Mouse (Mus musculus): ENCODE results near the gene Styk1. TPM values are rescaled to one million over a fixed set of nuclear protein-coding genes. Genes with fewer than 3 reads are reported as not detected.
A peak's percentile ranks its signal among the peaks of the same experiment; 100 is the strongest.
"Not testable (repeated sequence)": the region's sequence is repeated elsewhere in the genome, so short reads cannot be mapped to it uniquely, and the experiment has no call there.

Styk1 gene
- polyA plus RNA-seq, 1 experiment from 2014 or later = 0.91 TPM

- 31% methylated on average over 10 of the region's 10 CpGs for WGBS
- DNase-seq (ENCODE audit: low spot score) (no peak), ATAC-seq (replicated peaks; ENCODE audit: low FRiP score) (no peak; the same call in 1 of the 2 replicates)
- no peaks in the 10 kb centered on the region for H3K36me3 ChIP-seq (ENCODE audit: control insufficient read depth, insufficient read depth, low read length)
- H3K9ac ChIP-seq (ENCODE audit: low read length) = peak overlapping the region; percentile 68
- H3K9me3 ChIP-seq (ENCODE audit: control insufficient read depth, low read length) = no peaks in the 10 kb centered on the region
- peak overlapping the region; percentile 61 for H3K4me3 ChIP-seq (ENCODE audit: low read depth, low read length)
- peaks cover 7% of the 10 kb centered on the region; the same call in 1 of the 2 replicates for H3K4me1 ChIP-seq (replicated peaks; ENCODE audit: control insufficient read depth, insufficient read depth, low read length)
- no peaks in the 10 kb centered on the region for H3K27me3 ChIP-seq (ENCODE audit: control insufficient read depth, insufficient read depth, low read length)
- no peak overlapping the region for H3K27ac ChIP-seq (ENCODE audit: low read depth, low read length)
- H3K4me2 ChIP-seq (ENCODE audit: low read depth, low read length, severe bottlenecking) = peak overlapping the region; percentile 63
Observed at GRCm38 (mm10) chr6:131292276-131292990, 61.0 kb downstream of the Styk1 start.

GRCm38 (mm10) chr6:131290430-131290829 is 63.0 kb downstream of the Styk1 start:
- H3K4me2 ChIP-seq (ENCODE audit: low read depth, low read length, severe bottlenecking) = no peak overlapping the region
- H3K9ac ChIP-seq (ENCODE audit: low read length) = no peak overlapping the region
- ATAC-seq (replicated peaks; ENCODE audit: low FRiP score) (no peak), DNase-seq (ENCODE audit: low spot score) (no peak)
- 23% methylated on average over 2 of the region's 2 CpGs for WGBS
- no peaks in the 10 kb centered on the region for H3K27me3 ChIP-seq (ENCODE audit: control insufficient read depth, insufficient read depth, low read length)
- no peak overlapping the region for H3K27ac ChIP-seq (ENCODE audit: low read depth, low read length)
- H3K9me3 ChIP-seq (ENCODE audit: control insufficient read depth, low read length) = no peaks in the 10 kb centered on the region
- H3K4me1 ChIP-seq (replicated peaks; ENCODE audit: control insufficient read depth, insufficient read depth, low read length) = peaks cover 7% of the 10 kb centered on the region; the same call in 1 of the 2 replicates
- no peak overlapping the region for H3K4me3 ChIP-seq (ENCODE audit: low read depth, low read length)
- no peaks in the 10 kb centered on the region for H3K36me3 ChIP-seq (ENCODE audit: control insufficient read depth, insufficient read depth, low read length)

- not testable (repeated sequence) for H3K4me1 ChIP-seq (replicated peaks; ENCODE audit: control insufficient read depth, insufficient read depth, low read length); H3K9me3 ChIP-seq (ENCODE audit: control insufficient read depth, low read length); ATAC-seq (replicated peaks; ENCODE audit: low FRiP score); H3K36me3 ChIP-seq (ENCODE audit: control insufficient read depth, insufficient read depth, low read length); H3K27ac ChIP-seq (ENCODE audit: low read depth, low read length); H3K27me3 ChIP-seq (ENCODE audit: control insufficient read depth, insufficient read depth, low read length); H3K9ac ChIP-seq (ENCODE audit: low read length); H3K4me3 ChIP-seq (ENCODE audit: low read depth, low read length); DNase-seq (ENCODE audit: low spot score); H3K4me2 ChIP-seq (ENCODE audit: low read depth, low read length, severe bottlenecking)
- 93% methylated on average over 2 of the region's 2 CpGs for WGBS
Observed at GRCm38 (mm10) chr6:131278160-131278559, 75.2 kb downstream of the Styk1 start.

- no peak for ATAC-seq (replicated peaks; ENCODE audit: low FRiP score)
- WGBS = 90% methylated on average over 4 of the region's 4 CpGs
Observed at GRCm38 (mm10) chr6:131276659-131277058, 76.7 kb downstream of the Styk1 start.

GRCm38 (mm10) chr6:131272311-131272710 is 81.1 kb downstream of the Styk1 start:
- WGBS = 95% methylated on average over 1 of the region's 1 CpGs

More at GRCm38 (mm10) chr6:131276659-131277058, 76.7 kb downstream of the Styk1 start:
- Histone ChIP-seq H3K4me2 (ENCODE audit: low read depth, low read length, severe bottlenecking) (no peak overlapping the region), H3K4me1 (replicated peaks; ENCODE audit: control insufficient read depth, insufficient read depth, low read length) (no peaks in the 10 kb centered on the region), H3K9ac (ENCODE audit: low read length) (no peak overlapping the region), H3K27ac (ENCODE audit: low read depth, low read length) (no peak overlapping the region), H3K36me3 (ENCODE audit: control insufficient read depth, insufficient read depth, low read length) (no peaks in the 10 kb centered on the region), H3K9me3 (ENCODE audit: control insufficient read depth, low read length) (no peaks in the 10 kb centered on the region), H3K27me3 (ENCODE audit: control insufficient read depth, insufficient read depth, low read length) (no peaks in the 10 kb centered on the region), H3K4me3 (ENCODE audit: low read depth, low read length) (no peak overlapping the region)
- DNase-seq (ENCODE audit: low spot score) = no peak

GRCm38 (mm10) chr6:131270312-131270711 is 83.1 kb downstream of the Styk1 start:
- no peak overlapping the region for H3K9ac ChIP-seq (ENCODE audit: low read length)
- H3K4me2 ChIP-seq (ENCODE audit: low read depth, low read length, severe bottlenecking) = no peak overlapping the region
- no peak for DNase-seq (ENCODE audit: low spot score)
- no peaks in the 10 kb centered on the region for H3K4me1 ChIP-seq (replicated peaks; ENCODE audit: control insufficient read depth, insufficient read depth, low read length)
- no peaks in the 10 kb centered on the region for H3K36me3 ChIP-seq (ENCODE audit: control insufficient read depth, insufficient read depth, low read length)
- H3K9me3 ChIP-seq (ENCODE audit: control insufficient read depth, low read length) = no peaks in the 10 kb centered on the region
- H3K27me3 ChIP-seq (ENCODE audit: control insufficient read depth, insufficient read depth, low read length) = no peaks in the 10 kb centered on the region
- no peak overlapping the region for H3K4me3 ChIP-seq (ENCODE audit: low read depth, low read length)
- WGBS = 71% methylated on average over 1 of the region's 1 CpGs
- H3K27ac ChIP-seq (ENCODE audit: low read depth, low read length) = no peak overlapping the region
- no peak for ATAC-seq (replicated peaks; ENCODE audit: low FRiP score)

More at GRCm38 (mm10) chr6:131272311-131272710, 81.1 kb downstream of the Styk1 start:
- Histone ChIP-seq H3K9ac (ENCODE audit: low read length) (no peak overlapping the region), H3K27me3 (ENCODE audit: control insufficient read depth, insufficient read depth, low read length) (no peaks in the 10 kb centered on the region), H3K27ac (ENCODE audit: low read depth, low read length) (no peak overlapping the region), H3K4me1 (replicated peaks; ENCODE audit: control insufficient read depth, insufficient read depth, low read length) (no peaks in the 10 kb centered on the region), H3K4me2 (ENCODE audit: low read depth, low read length, severe bottlenecking) (no peak overlapping the region), H3K4me3 (ENCODE audit: low read depth, low read length) (no peak overlapping the region), H3K36me3 (ENCODE audit: control insufficient read depth, insufficient read depth, low read length) (no peaks in the 10 kb centered on the region), H3K9me3 (ENCODE audit: control insufficient read depth, low read length) (no peaks in the 10 kb centered on the region)
- no peak for ATAC-seq (replicated peaks; ENCODE audit: low FRiP score)
- DNase-seq (ENCODE audit: low spot score) = no peak

- Histone ChIP-seq H3K27ac (ENCODE audit: low read depth, low read length) (no peak overlapping the region), H3K4me1 (replicated peaks; ENCODE audit: control insufficient read depth, insufficient read depth, low read length) (no peaks in the 10 kb centered on the region), H3K27me3 (ENCODE audit: control insufficient read depth, insufficient read depth, low read length) (no peaks in the 10 kb centered on the region), H3K9ac (ENCODE audit: low read length) (no peak overlapping the region), H3K4me3 (ENCODE audit: low read depth, low read length) (no peak overlapping the region), H3K9me3 (ENCODE audit: control insufficient read depth, low read length) (no peaks in the 10 kb centered on the region), H3K36me3 (ENCODE audit: control insufficient read depth, insufficient read depth, low read length) (no peaks in the 10 kb centered on the region), H3K4me2 (ENCODE audit: low read depth, low read length, severe bottlenecking) (no peak overlapping the region)
- no peak for DNase-seq (ENCODE audit: low spot score)
- WGBS = 88% methylated on average over 2 of the region's 2 CpGs
- ATAC-seq (replicated peaks; ENCODE audit: low FRiP score) = no peak
Observed at GRCm38 (mm10) chr6:131269599-131269998, 83.8 kb downstream of the Styk1 start.

- Histone ChIP-seq H3K36me3 (ENCODE audit: control insufficient read depth, insufficient read depth, low read length) (no peaks in the 10 kb centered on the region), H3K27me3 (ENCODE audit: control insufficient read depth, insufficient read depth, low read length) (no peaks in the 10 kb centered on the region), H3K4me2 (ENCODE audit: low read depth, low read length, severe bottlenecking) (no peak overlapping the region), H3K9me3 (ENCODE audit: control insufficient read depth, low read length) (no peaks in the 10 kb centered on the region; the same call in 1 of the 2 replicates), H3K9ac (ENCODE audit: low read length) (no peak overlapping the region), H3K4me3 (ENCODE audit: low read depth, low read length) (no peak overlapping the region), H3K4me1 (replicated peaks; ENCODE audit: control insufficient read depth, insufficient read depth, low read length) (no peaks in the 10 kb centered on the region), H3K27ac (ENCODE audit: low read depth, low read length) (no peak overlapping the region)
- no peak for DNase-seq (ENCODE audit: low spot score)
- WGBS = 95% methylated on average over 5 of the region's 5 CpGs
- ATAC-seq (replicated peaks; ENCODE audit: low FRiP score) = no peak
Observed at GRCm38 (mm10) chr6:131264175-131264574, 89.2 kb downstream of the Styk1 start.

GRCm38 (mm10) chr6:131262778-131263177 is 90.6 kb downstream of the Styk1 start:
- Histone ChIP-seq H3K27ac (ENCODE audit: low read depth, low read length) (no peak overlapping the region), H3K4me3 (ENCODE audit: low read depth, low read length) (no peak overlapping the region), H3K36me3 (ENCODE audit: control insufficient read depth, insufficient read depth, low read length) (no peaks in the 10 kb centered on the region), H3K4me2 (ENCODE audit: low read depth, low read length, severe bottlenecking) (no peak overlapping the region), H3K4me1 (replicated peaks; ENCODE audit: control insufficient read depth, insufficient read depth, low read length) (no peaks in the 10 kb centered on the region), H3K9me3 (ENCODE audit: control insufficient read depth, low read length) (no peaks in the 10 kb centered on the region; the same call in 1 of the 2 replicates), H3K9ac (ENCODE audit: low read length) (no peak overlapping the region), H3K27me3 (ENCODE audit: control insufficient read depth, insufficient read depth, low read length) (no peaks in the 10 kb centered on the region)
- DNase-seq (ENCODE audit: low spot score) (no peak), ATAC-seq (replicated peaks; ENCODE audit: low FRiP score) (no peak)
- 59% methylated on average over 3 of the region's 3 CpGs for WGBS

Data from forebrain, embryonic 11.5 days (tissue).